Mouse (Mus musculus): ENCODE measurements around the gene Nell2. TPM values are rescaled to one million over a fixed set of nuclear protein-coding genes. Genes with fewer than 3 reads are reported as not detected.

Gene Nell2
- polyA plus RNA-seq (2014; fragmentation: Nextera tagmentation; extraction: Ambion mirVana) = 95.4 and 102 TPM in 2 replicates

DNA sequence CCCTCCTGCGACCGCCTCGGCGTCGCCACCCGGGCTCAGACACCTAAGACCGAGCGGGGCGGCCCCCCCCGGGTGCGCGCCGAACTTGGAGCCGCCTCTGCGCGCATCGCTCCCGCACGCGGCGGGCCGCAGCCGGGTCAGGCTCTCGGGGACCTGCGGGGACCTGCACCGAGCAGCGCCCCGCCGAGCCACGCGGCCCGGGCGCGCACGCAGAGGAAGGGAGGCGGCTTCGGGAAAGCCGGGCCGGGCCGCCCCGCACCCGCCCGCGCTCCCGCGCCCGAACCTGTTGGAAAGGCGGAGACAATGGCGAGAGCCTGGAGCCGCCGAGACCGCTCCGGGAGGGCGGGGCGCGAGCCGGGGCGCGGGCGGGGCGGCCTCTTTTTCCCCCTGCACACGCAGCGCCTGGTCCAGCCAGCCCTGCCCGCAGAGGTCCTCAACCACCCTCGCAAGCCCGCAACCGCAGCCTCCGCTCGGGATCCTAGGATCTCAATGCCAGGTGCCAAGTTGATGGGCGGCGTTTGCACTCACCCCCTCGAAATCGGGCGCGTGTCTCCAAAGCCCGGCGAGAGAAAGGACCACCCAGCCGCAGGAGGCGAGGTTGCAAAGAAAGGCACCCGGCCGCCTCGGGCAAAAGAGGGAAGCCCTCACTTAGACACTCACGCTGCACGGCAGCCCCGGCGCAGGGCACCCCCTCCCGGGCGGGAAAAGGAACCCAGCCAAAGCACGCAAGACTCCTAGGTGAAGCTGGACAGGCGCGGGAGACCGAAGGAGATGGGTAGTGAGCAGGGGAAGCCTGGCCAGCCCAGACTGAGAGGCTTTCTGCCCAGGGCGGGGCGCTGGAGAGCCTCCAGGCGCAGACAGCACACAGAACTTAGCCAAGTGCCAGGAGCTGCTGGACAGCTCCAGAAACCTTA is at the start of gene Nell2:
TSS of gene Nell2 (minus strand) at position 612 of the 914 bp plus-strand sequence.
- no peaks in the 10 kb centered on the region for H3K9me3 ChIP-seq (ENCODE audit: control insufficient read depth, low read length)
- peak within 1 kb of the TSS; percentile 76 for H3K27ac ChIP-seq (ENCODE audit: low read depth, low read length)
- ATAC-seq (ENCODE audit: low FRiP score) = peak; percentile 86
- H3K4me2 ChIP-seq (replicated peaks; ENCODE audit: low read depth, low read length) = peak within 1 kb of the TSS; percentile 73
- H3K36me3 ChIP-seq (ENCODE audit: control insufficient read depth, insufficient read depth, low read length) = no peaks in the 10 kb centered on the region
- DNase-seq (ENCODE audit: low spot score) = peak; percentile 81
- under 1% methylated on average over 60 of the region's 95 CpGs for WGBS
- H3K4me1 ChIP-seq (replicated peaks; ENCODE audit: control insufficient read depth, insufficient read depth, low read length) = no peaks in the 10 kb centered on the region
- H3K4me3 ChIP-seq (ENCODE audit: low read depth, low read length) = peak within 1 kb of the TSS; percentile 59
- H3K27me3 ChIP-seq (ENCODE audit: control insufficient read depth, insufficient read depth, low read length) = no peaks in the 10 kb centered on the region
- H3K9ac ChIP-seq (ENCODE audit: low read depth, low read length) = peak within 1 kb of the TSS; percentile 82

DNA sequence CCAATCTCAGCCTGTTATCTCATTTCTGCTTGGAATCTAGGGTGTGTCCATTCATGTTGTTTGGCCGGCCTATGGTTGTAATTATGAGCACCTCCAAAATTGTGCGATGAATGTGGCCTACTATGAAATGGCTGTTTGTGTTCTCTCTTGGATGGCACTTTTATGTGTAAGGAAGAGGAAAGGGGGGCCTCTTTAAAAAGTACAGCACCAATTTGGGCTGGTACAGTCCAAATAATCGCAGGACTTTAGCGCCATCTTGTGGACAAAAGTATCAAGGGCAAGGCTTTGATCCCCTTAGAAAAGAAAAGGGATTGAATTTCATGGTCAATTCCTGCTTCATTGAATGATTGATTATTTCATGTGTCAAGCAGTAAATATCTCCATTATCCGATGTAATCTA is 46.3 kb upstream of the Nell2 start:
- H3K4me3 ChIP-seq (ENCODE audit: low read depth, low read length) = no peak overlapping the region
- H3K4me1 ChIP-seq (replicated peaks; ENCODE audit: control insufficient read depth, insufficient read depth, low read length) = no peaks in the 10 kb centered on the region
- DNase-seq (ENCODE audit: low spot score) (peak; percentile 87), ATAC-seq (ENCODE audit: low FRiP score) (0 out of 2 replicates have a peak, but pooled peaks have one; percentile 19)
- H3K27me3 ChIP-seq (ENCODE audit: control insufficient read depth, insufficient read depth, low read length) = no peaks in the 10 kb centered on the region
- H3K4me2 ChIP-seq (replicated peaks; ENCODE audit: low read depth, low read length) = no peak overlapping the region
- H3K36me3 ChIP-seq (ENCODE audit: control insufficient read depth, insufficient read depth, low read length) = no peaks in the 10 kb centered on the region
- 19% methylated on average over 5 of the region's 5 CpGs for WGBS
- no peak overlapping the region for H3K9ac ChIP-seq (ENCODE audit: low read depth, low read length)
- 0 out of 2 replicates have a peak, but pooled peaks cover 3% of the 10 kb centered on the region for H3K9me3 ChIP-seq (ENCODE audit: control insufficient read depth, low read length)
- no peak overlapping the region for H3K27ac ChIP-seq (ENCODE audit: low read depth, low read length)

DNA sequence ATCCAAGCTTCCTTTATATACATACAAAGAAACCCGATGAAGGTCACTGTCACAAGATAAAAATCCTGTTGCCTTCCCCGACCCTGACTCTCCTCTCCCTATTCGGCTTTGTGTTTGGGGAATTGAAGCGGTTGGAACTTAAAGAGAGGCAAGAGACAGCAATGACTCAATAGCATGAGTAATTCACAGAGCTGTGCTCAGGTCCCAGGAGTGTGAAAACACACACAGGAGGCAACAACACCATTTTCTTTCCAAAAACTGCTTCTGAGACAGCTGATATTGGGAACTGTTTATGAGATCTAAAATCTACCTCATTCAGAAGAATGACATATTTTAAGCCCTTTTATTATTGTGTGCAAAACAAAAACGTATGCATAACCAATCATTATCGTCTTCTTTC is 41.2 kb upstream of the Nell2 start:
- no peak overlapping the region for H3K9ac ChIP-seq (ENCODE audit: low read depth, low read length)
- H3K4me3 ChIP-seq (ENCODE audit: low read depth, low read length) = no peak overlapping the region
- no peaks in the 10 kb centered on the region for H3K27me3 ChIP-seq (ENCODE audit: control insufficient read depth, insufficient read depth, low read length)
- no peak overlapping the region for H3K27ac ChIP-seq (ENCODE audit: low read depth, low read length)
- H3K4me1 ChIP-seq (replicated peaks; ENCODE audit: control insufficient read depth, insufficient read depth, low read length) = no peaks in the 10 kb centered on the region
- 88% methylated on average over 6 of the region's 6 CpGs for whole genome bisulfite sequencing
- DNase-seq (ENCODE audit: low spot score) (no peak), ATAC-seq (ENCODE audit: low FRiP score) (no peak)
- 0 out of 2 replicates have a peak, but pooled peaks cover 3% of the 10 kb centered on the region for H3K9me3 ChIP-seq (ENCODE audit: control insufficient read depth, low read length)
- no peaks in the 10 kb centered on the region for H3K36me3 ChIP-seq (ENCODE audit: control insufficient read depth, insufficient read depth, low read length)
- H3K4me2 ChIP-seq (replicated peaks; ENCODE audit: low read depth, low read length) = no peak overlapping the region

DNA sequence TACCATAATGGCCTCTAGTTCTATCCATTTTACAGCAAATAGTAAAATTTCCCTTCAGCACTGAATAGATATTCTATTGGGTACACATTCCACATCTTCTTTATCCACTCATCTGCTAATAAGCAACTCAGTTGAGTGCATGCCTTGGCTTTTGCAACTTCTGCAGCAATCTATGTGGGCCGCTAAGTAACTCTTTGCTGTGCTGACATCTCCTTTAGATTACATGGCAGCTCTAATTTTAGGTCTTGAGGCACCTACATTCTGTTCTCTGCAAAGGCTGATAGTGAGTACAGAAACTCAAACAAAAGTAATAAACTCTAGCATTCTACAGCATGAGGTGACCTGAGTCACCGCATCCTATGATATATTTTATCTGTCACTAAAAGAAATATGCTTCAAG is 36.8 kb upstream of the Nell2 start:
- Histone ChIP-seq H3K4me2 (replicated peaks; ENCODE audit: low read depth, low read length) (no peak overlapping the region), H3K27ac (ENCODE audit: low read depth, low read length) (no peak overlapping the region), H3K9me3 (ENCODE audit: control insufficient read depth, low read length) (no peaks in the 10 kb centered on the region), H3K36me3 (ENCODE audit: control insufficient read depth, insufficient read depth, low read length) (no peaks in the 10 kb centered on the region), H3K9ac (ENCODE audit: low read depth, low read length) (no peak overlapping the region), H3K4me3 (ENCODE audit: low read depth, low read length) (no peak overlapping the region), H3K4me1 (replicated peaks; ENCODE audit: control insufficient read depth, insufficient read depth, low read length) (no peaks in the 10 kb centered on the region), H3K27me3 (ENCODE audit: control insufficient read depth, insufficient read depth, low read length) (no peaks in the 10 kb centered on the region)
- no peak for DNase-seq (ENCODE audit: low spot score)
- no peak for ATAC-seq (ENCODE audit: low FRiP score)
- 97% methylated on average over 2 of the region's 2 CpGs for WGBS

DNA sequence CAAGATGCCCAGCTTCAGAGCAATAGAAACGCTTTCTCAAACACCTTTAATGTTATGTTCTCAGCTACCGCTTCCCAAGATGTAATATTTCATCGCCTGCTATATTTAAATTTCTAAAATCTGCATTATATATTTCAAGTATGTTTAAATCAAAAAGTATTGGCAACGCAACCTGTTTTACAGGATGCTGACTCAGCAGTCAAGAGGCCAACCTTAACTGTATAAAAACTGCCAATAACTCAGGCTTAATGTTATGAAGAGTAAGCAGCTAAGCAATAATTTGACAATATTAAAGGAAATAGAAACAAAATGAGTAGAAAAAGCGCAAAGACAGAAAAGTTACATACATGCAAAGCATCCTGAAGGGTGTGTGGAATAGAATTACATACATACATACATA is 32.9 kb upstream of the Nell2 start:
- H3K4me2 ChIP-seq (replicated peaks; ENCODE audit: low read depth, low read length) = no peak overlapping the region
- no peak for ATAC-seq (ENCODE audit: low FRiP score)
- no peak overlapping the region for H3K9ac ChIP-seq (ENCODE audit: low read depth, low read length)
- H3K27ac ChIP-seq (ENCODE audit: low read depth, low read length) = no peak overlapping the region
- WGBS = 94% methylated on average over 5 of the region's 5 CpGs
- no peak for DNase-seq (ENCODE audit: low spot score)
- no peaks in the 10 kb centered on the region for H3K9me3 ChIP-seq (ENCODE audit: control insufficient read depth, low read length)
- no peaks in the 10 kb centered on the region for H3K36me3 ChIP-seq (ENCODE audit: control insufficient read depth, insufficient read depth, low read length)
- no peaks in the 10 kb centered on the region for H3K27me3 ChIP-seq (ENCODE audit: control insufficient read depth, insufficient read depth, low read length)
- no peak overlapping the region for H3K4me3 ChIP-seq (ENCODE audit: low read depth, low read length)
- H3K4me1 ChIP-seq (replicated peaks; ENCODE audit: control insufficient read depth, insufficient read depth, low read length) = no peaks in the 10 kb centered on the region

DNA sequence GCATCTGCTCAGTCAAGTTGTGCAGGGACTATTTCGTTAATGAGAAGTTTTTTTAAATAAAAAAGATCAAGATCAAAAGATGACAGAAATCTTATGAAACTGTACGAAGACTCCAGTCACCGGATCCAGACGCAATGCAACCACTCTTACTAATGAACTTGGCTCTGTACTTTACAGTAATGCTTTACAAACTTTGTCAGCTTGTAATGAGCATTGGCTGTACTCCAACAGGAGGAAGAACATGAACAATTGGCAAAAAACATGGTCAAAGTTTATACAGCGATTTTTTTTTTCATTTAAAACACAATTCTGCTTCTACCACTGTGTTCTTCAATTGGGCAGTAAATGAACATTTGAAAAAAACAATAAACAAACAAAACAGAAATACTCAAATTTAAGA is 21.7 kb upstream of the Nell2 start:
- no peaks in the 10 kb centered on the region for H3K9me3 ChIP-seq (ENCODE audit: control insufficient read depth, low read length)
- no peak for DNase-seq (ENCODE audit: low spot score)
- WGBS = 90% methylated on average over 5 of the region's 5 CpGs
- no peak for ATAC-seq (ENCODE audit: low FRiP score)
- no peaks in the 10 kb centered on the region for H3K27me3 ChIP-seq (ENCODE audit: control insufficient read depth, insufficient read depth, low read length)
- no peak overlapping the region for H3K27ac ChIP-seq (ENCODE audit: low read depth, low read length)
- H3K4me1 ChIP-seq (replicated peaks; ENCODE audit: control insufficient read depth, insufficient read depth, low read length) = no peaks in the 10 kb centered on the region
- no peak overlapping the region for H3K9ac ChIP-seq (ENCODE audit: low read depth, low read length)
- no peak overlapping the region for H3K4me2 ChIP-seq (replicated peaks; ENCODE audit: low read depth, low read length)
- H3K4me3 ChIP-seq (ENCODE audit: low read depth, low read length) = no peak overlapping the region
- no peaks in the 10 kb centered on the region for H3K36me3 ChIP-seq (ENCODE audit: control insufficient read depth, insufficient read depth, low read length)

DNA sequence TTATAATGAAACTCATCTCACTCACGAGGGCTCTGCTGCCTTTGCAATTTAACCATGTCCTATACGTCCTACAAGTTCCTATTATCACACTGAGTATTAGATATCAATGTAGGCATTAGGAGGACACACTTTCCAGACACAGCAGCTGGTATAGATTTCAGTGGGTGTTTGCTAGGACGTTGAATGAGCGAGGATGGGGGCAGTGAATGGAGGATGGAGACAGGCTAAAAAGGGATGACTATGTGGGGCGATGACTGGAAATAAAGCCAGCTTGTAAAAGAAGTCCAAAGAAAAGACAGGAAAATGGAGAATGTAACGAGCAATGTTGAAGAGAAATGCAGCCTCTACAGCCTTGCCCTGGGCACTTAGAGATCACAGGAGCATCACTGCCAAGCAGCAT is 14.3 kb upstream of the Nell2 start:
- no peaks in the 10 kb centered on the region for H3K4me1 ChIP-seq (replicated peaks; ENCODE audit: control insufficient read depth, insufficient read depth, low read length)
- no peaks in the 10 kb centered on the region for H3K36me3 ChIP-seq (ENCODE audit: control insufficient read depth, insufficient read depth, low read length)
- H3K9ac ChIP-seq (ENCODE audit: low read depth, low read length) = no peak overlapping the region
- H3K27me3 ChIP-seq (ENCODE audit: control insufficient read depth, insufficient read depth, low read length) = no peaks in the 10 kb centered on the region
- H3K27ac ChIP-seq (ENCODE audit: low read depth, low read length) = no peak overlapping the region
- H3K4me2 ChIP-seq (replicated peaks; ENCODE audit: low read depth, low read length) = no peak overlapping the region
- DNase-seq (ENCODE audit: low spot score) (no peak), ATAC-seq (ENCODE audit: low FRiP score) (no peak)
- H3K9me3 ChIP-seq (ENCODE audit: control insufficient read depth, low read length) = no peaks in the 10 kb centered on the region
- WGBS = 81% methylated on average over 6 of the region's 6 CpGs
- H3K4me3 ChIP-seq (ENCODE audit: low read depth, low read length) = no peak overlapping the region

DNA sequence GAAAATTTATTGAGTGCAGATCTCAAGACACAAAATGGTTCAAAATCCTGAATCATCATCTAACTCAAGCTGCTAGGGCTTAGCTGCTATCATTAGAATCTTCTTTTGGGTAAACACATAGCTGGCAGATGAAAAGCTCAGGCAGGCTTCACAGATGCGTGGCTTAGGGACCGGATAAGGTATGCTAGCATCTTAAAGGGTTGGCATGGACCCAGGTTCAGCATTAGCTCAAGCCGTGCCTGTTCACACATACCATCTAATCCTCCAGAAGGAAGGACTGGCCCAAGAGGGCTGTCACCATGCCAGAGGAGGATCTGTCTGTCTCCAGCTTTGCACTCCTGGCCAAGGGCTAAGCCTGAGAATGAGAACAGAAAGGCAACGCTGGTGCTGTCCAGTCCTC is 8.4 kb upstream of the Nell2 start:
- H3K4me1 ChIP-seq (replicated peaks; ENCODE audit: control insufficient read depth, insufficient read depth, low read length) = no peaks in the 10 kb centered on the region
- H3K9me3 ChIP-seq (ENCODE audit: control insufficient read depth, low read length) = no peaks in the 10 kb centered on the region
- no peak overlapping the region for H3K4me2 ChIP-seq (replicated peaks; ENCODE audit: low read depth, low read length)
- 84% methylated on average over 4 of the region's 4 CpGs for WGBS
- H3K27ac ChIP-seq (ENCODE audit: low read depth, low read length) = no peak overlapping the region
- DNase-seq (ENCODE audit: low spot score) (no peak), ATAC-seq (ENCODE audit: low FRiP score) (no peak)
- no peaks in the 10 kb centered on the region for H3K36me3 ChIP-seq (ENCODE audit: control insufficient read depth, insufficient read depth, low read length)
- H3K4me3 ChIP-seq (ENCODE audit: low read depth, low read length) = no peak overlapping the region
- H3K27me3 ChIP-seq (ENCODE audit: control insufficient read depth, insufficient read depth, low read length) = no peaks in the 10 kb centered on the region
- H3K9ac ChIP-seq (ENCODE audit: low read depth, low read length) = no peak overlapping the region

DNA sequence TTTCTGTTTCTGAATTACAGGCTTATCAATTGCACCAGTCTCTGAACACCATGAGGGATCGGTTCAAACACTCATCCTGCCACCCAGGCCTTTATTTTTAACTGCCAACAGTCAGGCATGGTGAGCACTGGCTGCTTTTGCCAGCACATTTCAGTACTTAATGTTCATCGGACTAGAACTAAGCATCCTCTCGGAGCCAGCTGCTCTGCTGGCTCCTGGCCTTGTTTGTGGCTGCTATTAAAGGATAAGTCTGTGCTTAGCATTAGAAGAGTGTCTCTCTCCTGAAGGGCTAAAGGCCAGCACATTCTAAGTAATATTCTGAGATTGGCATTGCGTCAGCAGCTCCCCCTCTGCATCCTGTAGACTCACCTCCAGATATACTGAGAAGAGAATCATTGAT is 7.9 kb upstream of the Nell2 start:
- H3K9ac ChIP-seq (ENCODE audit: low read depth, low read length) = no peak overlapping the region
- ATAC-seq (ENCODE audit: low FRiP score) (no peak), DNase-seq (ENCODE audit: low spot score) (no peak)
- H3K36me3 ChIP-seq (ENCODE audit: control insufficient read depth, insufficient read depth, low read length) = no peaks in the 10 kb centered on the region
- no peaks in the 10 kb centered on the region for H3K27me3 ChIP-seq (ENCODE audit: control insufficient read depth, insufficient read depth, low read length)
- no peaks in the 10 kb centered on the region for H3K9me3 ChIP-seq (ENCODE audit: control insufficient read depth, low read length)
- H3K4me2 ChIP-seq (replicated peaks; ENCODE audit: low read depth, low read length) = no peak overlapping the region
- H3K27ac ChIP-seq (ENCODE audit: low read depth, low read length) = no peak overlapping the region
- no peaks in the 10 kb centered on the region for H3K4me1 ChIP-seq (replicated peaks; ENCODE audit: control insufficient read depth, insufficient read depth, low read length)
- no peak overlapping the region for H3K4me3 ChIP-seq (ENCODE audit: low read depth, low read length)
- WGBS = 90% methylated on average over 4 of the region's 4 CpGs
